Mouse (Mus musculus) left cerebral cortex, adult 18-20 months (tissue): Measurements from ENCODE around the gene Syne1. TPM values are rescaled to one million over a fixed set of nuclear protein-coding genes. Genes with fewer than 3 reads are reported as not detected.
A peak's percentile ranks its signal among the peaks of the same experiment; 100 is the strongest.

Source experiments
- DNase-seq, 2 experiments: peaks; one replicate each; pipeline ENCODE4 v3.0.0; 2021 to 2022; ENCODE audit warnings: low spot score in 2 of 2, mixed read lengths in 1 of 2
- total RNA-seq, 2 experiments: library from RNA; stranded (reverse); gene quantifications; 2 replicates each; pipeline ENCODE4 v1.2.3; 2021

Gene Syne1
- total RNA-seq, 2 experiments from 2014 or later = 360 to 372 TPM

GRCm38 (mm10) chr10:5522904-5523303 is 28.4 kb downstream of the Syne1 start:
- no peak for DNase-seq

DNA sequence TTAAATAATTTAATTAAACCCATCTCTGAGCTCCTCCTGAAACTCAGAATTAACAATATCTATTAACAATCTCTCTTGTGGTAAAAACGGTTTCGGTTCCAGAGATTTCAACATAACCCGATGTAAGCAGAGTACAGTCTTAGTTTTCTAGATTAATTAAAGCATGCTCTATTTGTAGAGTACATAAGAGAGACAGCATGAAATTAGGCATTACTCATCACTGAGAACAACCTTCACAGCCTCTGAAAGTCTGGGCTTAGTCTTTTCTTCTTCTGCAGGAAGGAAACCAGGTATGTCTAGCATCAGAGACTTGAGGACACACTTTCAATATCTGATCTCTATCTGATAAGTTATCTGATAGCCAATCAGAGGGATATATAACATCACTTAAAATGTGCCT is 29.0 kb downstream of the Syne1 start:
- DNase-seq = no peak

GRCm38 (mm10) chr10:5520695-5521094 is 30.6 kb downstream of the Syne1 start:
- DNase-seq = no peak

DNA sequence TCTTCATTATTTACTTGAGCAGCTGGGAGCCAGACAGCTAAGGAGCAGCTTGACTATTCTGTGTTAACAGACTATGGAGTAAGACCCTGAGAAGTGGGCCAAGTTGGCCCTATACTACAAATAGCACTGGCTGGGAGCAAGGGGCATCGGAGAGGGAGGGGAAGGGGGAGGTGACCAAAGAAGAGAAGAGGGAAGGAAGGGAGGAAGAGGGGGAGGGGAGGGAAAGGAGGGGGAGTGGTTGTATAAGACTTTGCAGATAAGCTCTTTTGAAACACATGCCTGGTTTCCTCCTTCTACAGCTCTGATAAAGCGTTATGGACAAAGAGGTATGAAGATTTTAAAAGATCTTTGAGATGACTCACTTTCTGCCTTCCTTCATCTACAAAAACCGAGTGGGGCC is 36.0 kb downstream of the Syne1 start:
- DNase-seq = no peak

GRCm38 (mm10) chr10:5514134-5514533 is 37.1 kb downstream of the Syne1 start:
- DNase-seq = no peak

DNA sequence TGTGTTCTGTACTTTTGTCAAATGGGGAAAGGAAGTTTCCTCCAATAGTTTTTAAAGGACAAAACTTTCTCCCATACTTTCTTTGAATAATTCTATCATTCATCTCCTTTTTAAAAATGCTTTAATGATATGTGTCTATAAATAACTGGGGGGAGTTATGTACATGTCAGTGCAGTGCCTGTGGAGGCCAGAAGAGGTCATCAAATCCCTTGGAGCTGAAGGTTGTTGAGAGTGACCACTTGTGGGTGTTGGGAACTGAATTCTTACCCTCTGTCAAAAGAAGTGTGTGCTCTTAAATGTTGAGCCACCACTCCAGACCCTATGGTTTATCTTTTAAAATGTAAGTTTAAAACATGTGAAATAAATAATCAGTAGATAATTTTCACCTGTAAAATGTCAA is 39.0 kb downstream of the Syne1 start:
- DNase-seq = no peak

DNA sequence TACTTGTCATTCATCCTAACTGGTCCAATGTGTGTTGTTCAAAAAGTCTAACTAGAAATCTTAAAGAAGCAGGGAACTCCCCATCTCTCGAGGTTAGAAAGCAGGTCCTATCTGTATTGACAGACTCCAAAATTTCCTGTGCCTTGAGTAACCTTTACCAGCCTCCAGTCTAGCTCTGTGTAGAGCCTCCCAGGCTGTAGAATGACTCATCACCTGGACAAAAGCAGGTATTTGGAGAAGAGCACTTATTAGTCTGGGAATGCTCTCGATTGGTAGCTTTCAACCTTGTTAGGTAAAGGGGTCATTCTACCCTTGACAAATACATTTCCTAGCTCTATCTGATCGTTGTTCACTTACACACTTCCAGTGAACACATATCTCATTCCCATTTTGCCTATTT is 39.9 kb downstream of the Syne1 start:
- no peak for DNase-seq

- no peak for DNase-seq
Measured at GRCm38 (mm10) chr10:5507478-5507877, 43.8 kb downstream of the Syne1 start.

DNA sequence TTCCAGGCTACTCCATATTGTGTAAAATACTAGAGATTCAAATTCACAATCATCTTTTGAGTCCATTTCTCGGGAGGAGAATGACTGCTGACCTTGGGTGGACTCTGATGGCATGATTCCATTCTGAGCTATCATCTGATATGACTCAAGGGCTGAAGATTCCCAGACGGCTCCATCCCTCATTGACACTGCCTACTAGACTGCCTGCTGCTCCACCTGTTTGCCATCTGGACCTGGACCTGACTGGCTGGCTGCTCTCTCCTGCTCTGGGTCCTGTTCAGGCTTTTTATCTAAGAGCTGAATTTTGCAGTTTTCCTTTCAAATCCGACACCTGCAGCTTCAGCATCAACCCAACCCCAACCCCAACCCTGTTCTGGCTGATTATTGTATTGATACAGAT is 46.5 kb downstream of the Syne1 start:
- DNase-seq = no peak

DNA sequence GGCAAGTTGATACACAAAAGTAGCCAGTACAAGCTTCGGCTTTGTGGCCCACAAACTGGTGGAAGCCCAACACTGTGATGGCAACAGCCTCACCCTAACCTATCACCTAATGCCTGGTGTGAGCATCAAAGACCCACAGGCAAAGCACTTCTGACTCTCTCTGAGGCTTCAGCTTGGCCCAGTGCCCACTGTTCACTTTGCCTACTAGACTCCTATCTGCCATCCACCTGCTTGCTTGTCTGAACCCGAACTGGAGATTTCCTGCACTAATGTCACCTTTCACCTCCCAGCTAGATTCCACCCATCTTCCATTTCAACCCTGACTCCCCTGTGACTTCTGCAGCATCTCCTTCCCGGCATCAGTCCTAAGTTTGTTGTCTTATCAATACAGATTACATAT is 47.4 kb downstream of the Syne1 start:
- DNase-seq = no peak

DNA sequence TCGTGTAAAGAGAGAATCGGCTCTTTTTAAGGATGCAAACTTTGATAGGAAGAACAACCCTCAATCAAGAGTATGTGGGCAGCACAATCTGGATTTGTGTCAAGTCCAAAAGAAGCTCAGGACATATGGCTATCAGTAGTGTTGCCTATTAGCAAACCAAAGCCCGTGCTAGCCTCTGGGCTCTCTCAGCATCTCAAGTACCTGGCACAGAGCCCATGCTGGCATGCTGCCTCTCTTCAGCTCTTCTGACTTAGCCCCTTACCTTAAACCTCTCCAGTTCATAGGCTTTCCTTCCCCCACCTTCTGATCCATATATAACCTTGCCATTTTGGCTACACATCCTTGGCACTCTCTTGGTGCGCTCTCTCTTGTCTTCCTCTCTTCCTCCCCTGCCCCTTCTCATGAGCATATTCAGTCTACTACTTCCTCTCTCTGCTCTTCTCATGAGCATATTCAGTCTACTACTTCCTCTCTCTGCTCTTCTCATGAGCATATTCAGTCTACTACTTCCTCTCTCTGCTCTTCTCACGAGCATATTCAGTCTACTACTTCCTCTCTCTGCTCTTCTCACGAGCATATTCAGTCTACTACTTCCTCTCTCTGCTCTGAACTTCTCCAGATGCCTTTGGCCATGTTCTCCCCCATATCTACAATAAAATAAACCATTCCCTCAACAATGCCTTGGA is 51.5 kb downstream of the Syne1 start:
- peak; percentile 25 to 32 for DNase-seq

DNA sequence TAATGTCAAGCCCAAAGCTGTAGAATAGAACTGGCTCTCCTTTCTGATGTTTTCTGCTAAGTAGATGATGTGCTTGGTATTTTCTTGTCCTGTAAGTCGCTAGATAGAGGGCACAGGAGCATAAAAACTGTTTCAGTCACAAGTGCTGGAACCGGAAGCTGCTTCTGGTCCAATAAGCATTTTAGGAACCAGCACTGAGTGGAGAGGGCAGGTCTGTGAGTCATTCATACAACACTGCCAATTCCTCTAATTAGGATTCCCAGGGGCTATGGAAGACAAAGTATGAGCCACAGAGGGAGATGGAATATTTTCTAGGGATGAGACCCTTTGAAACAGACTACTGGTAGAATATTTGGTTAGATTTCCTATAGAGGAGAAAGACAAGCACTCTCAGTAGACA is 53.4 kb downstream of the Syne1 start:
- no peak for DNase-seq

- DNase-seq = peak in 1 of 2 experiments; percentile 46
Measured at GRCm38 (mm10) chr10:5491050-5491449, 60.2 kb downstream of the Syne1 start.

DNA sequence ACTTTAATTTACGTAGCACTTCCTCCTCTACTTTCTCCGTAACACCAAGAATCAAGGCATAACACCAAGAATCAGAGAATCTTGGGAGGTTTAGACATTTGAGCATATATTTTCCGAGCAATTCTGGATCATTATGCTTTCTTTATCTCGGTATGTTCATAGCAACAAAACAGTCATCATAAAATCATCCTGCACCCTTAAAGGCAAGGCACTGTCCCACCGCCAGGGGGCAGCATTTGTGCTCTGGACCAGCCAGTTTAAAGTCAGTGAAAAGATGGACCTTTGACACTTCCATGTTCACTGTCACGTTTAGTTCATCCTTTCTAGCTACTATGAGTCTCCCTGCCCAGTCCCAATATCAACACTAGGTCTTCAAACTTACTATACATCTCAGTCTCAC is 61.3 kb downstream of the Syne1 start:
- DNase-seq = peak in 1 of 2 experiments; percentile 36

DNA sequence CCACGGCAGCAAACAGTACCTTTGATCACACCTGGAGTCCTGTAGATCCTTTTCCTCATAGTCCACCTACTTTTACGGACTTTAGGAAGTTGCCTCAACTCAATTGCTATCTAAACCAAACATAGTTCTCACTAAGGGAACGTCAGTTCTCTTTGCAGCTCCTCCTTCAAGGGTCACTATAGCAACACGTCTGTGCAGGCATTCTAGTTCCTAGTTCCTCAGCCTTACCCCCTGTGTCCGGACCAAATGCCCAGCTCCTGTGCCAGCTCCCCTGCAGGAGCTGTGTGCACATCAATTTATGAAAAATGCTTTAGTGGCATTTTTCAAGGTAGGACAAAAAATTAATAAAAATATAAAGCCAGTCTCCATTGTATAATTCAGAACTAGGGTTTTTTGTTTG is 63.2 kb downstream of the Syne1 start:
- DNase-seq = no peak

DNA sequence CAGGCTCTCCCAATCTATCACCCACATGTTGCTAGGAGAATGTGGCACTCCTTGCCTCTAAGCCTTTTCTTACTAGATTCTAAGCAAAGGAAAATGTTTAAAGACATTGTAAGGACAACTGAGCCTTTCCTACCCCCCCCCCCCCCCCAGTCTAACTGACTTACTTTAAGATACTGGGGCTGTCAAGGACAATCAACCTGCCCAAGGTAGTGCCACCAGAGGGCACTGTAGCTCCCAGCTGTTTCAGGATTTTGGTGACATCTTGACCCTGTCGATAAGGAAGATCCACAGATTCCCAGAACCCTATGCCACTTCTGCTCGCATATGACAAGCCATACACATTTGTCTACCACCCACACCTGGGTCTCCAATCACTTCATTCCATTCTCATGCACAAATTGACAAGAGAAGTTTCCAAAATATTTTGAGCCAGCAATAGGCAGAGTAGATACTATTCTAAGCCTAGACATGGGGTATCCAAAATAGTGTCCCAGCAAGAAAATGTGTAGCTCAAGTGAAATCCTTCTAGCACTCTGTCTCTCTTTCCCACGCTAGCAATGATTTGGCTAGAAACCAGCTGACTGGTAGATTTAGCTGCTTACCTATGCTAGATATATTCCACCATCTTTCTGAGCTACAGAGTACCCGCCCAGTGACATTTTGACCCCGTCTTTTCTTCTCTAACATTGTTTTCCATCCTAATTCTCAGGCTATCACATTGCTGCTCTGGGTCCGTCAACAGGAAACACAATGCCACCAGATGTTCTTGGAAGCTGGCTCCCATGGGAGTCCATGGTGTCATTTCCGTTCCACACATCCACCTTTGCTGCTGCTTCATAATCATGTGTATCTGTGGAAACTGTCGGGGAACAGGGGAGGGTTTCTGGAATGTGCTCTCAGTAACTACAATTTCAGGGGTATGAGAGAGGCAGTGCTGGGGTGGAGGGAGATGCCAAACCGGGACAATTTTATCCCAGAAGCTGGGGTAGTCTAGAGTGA is 70.4 kb downstream of the Syne1 start:
- DNase-seq = no peak

GRCm38 (mm10) chr10:5480097-5480496 is 71.2 kb downstream of the Syne1 start:
- peak; percentile 44 to 66 for DNase-seq

GRCm38 (mm10) chr10:5468638-5469037 is 82.6 kb downstream of the Syne1 start:
- peak in 1 of 2 experiments; percentile 17 for DNase-seq

DNA sequence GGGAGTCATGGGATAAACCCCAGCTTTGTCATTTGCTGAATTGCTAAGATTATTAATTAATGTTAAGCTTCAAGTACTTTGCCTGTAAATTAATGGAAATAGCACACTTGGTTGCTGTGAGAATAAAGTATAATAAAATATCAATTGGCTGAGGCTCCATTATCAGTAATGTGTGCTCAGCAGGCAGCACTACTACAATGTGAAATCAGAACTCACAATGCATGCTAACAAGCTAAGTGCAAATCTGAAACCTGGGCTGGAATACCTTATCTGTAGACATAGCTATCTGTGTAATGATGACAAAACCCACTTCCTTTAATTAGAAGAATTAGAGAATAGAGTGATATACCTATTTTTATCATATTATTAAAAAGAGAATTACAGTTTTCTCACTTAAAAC is 97.5 kb downstream of the Syne1 start:
- DNase-seq = no peak

- DNase-seq = peak; percentile 12 to 41
Measured at GRCm38 (mm10) chr10:5449944-5450343, 101.3 kb downstream of the Syne1 start.

DNA sequence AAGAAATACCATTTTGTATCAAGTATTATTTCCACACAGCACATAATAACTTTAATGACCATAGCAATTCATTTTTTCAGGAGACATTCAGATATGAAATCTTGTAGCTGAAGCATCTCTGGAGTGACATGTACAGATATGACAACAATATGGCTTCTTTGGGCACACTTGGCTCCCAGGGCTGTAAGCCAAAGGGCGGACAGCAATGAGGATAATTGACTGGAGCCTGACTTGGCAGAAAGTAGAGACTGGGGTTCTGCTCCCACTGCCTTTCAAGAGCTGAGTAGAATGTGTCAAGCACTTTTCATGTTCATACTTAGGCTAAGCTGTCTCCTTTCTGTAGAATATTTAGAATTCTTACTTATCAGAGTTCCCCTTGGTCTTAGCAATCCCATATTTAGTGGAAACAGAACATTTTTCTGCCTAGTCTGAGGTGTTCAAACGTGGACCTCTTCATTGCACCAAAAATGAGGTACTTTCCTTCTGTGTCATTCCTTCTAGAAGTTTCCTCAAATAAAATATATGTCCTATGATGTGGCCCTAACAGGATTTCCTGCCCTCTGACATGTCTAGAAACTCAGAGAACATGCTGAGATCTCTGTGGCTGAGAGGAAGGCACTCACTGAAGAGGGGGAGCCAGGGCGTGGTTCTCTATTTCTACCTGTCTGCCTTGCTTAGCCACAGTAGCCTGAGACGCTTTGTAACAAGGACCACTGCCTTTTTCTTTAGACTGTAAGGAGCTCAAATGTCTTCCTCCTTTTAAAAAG is 103.1 kb downstream of the Syne1 start:
- no peak for DNase-seq

DNA sequence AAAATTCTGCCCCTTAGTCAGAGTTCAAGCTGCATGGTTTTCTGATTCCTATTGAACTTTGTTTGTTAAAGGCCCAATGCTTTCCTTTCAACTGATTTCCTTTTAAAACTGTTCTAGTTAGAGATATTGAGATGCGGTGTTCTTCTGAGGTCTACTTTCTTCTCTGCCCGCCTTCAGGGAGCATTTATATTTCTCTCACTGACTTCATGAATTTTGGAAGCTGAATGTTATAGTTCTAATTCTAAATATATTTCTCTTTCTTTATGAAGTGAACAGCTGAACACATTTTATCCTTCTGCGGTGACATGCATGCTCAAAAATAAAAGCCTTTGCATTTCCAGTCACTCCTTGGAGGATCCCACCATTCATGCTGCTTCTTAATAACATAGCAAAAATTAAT is 106.0 kb downstream of the Syne1 start:
- no peak for DNase-seq
